Mouse (Mus musculus) MEL (cell line): ENCODE measurements around the gene Zdhhc21. TPM values are rescaled to one million over a fixed set of nuclear protein-coding genes. Genes with fewer than 3 reads are reported as not detected.

Source experiments
- DNase-seq: peaks from one replicate; pipeline ENCODE4 v3.0.0; 2011; ENCODE audit warnings: low read depth, low spot score
- H3K27ac ChIP-seq: 2 replicates; pipeline ENCODE4 v1.5.1; 2012; ENCODE audit warnings: low read depth, mild to moderate bottlenecking, control low read depth, low read length, moderate library complexity; ENCODE audit not compliant: control insufficient read depth
- H3K27me3 ChIP-seq, 2 experiments: fragments of 150-350 bp in 1 of 2; sonication (generic) in 1 of 2; 2 replicates each; pipeline ENCODE4 v1.6.1; 2012; ENCODE audit warnings: low read length in 2 of 2, mild to moderate bottlenecking in 2 of 2, improper control_type of control experiment in 1 of 2, moderate library complexity in 1 of 2; ENCODE audit not compliant: insufficient read depth in 2 of 2, control insufficient read depth in 1 of 2
- H3K36me3 ChIP-seq, 2 experiments: 2 replicates each; pipeline ENCODE4 v1.6.1; 2012 to 2014; ENCODE audit warnings: low read length in 2 of 2, improper control_type of control experiment in 1 of 2, inconsistent platforms in 1 of 2, mild to moderate bottlenecking in 1 of 2; ENCODE audit not compliant: insufficient read depth in 2 of 2, control insufficient read depth in 1 of 2
- H3K4me1 ChIP-seq, 2 experiments: fragments of 150-350 bp in 1 of 2; sonication (generic) in 1 of 2; 2 replicates each; pipeline ENCODE4 v1.6.1; 2012; ENCODE audit warnings: low read length in 2 of 2, improper control_type of control experiment in 1 of 2, mild to moderate bottlenecking in 1 of 2; ENCODE audit not compliant: insufficient read depth in 2 of 2, control insufficient read depth in 1 of 2
- H3K4me3 ChIP-seq, 2 experiments: fragments of 150-350 bp in 1 of 2; sonication (generic) in 1 of 2; 2 replicates each; pipeline ENCODE4 v1.5.1; 2012; ENCODE audit warnings: low read depth in 2 of 2, low read length in 2 of 2, mild to moderate bottlenecking in 2 of 2, moderate library complexity in 2 of 2, control low read depth in 1 of 2, improper control_type of control experiment in 1 of 2; ENCODE audit not compliant: control insufficient read depth in 1 of 2, insufficient read depth in 1 of 2
- H3K79me2 ChIP-seq: 2 replicates; pipeline ENCODE4 v1.6.1; 2012; ENCODE audit warnings: mild to moderate bottlenecking, low read length, moderate library complexity; ENCODE audit not compliant: control insufficient read depth, poor library complexity, insufficient read depth
- H3K9ac ChIP-seq: 2 replicates; pipeline ENCODE4 v1.6.1; 2012; ENCODE audit warnings: low read depth, mild to moderate bottlenecking, control low read depth, low read length, moderate library complexity; ENCODE audit not compliant: control insufficient read depth, poor library complexity, severe bottlenecking
- H3K9me3 ChIP-seq: fragments of 150-350 bp; sonication (generic); replicated peaks from 2 replicates; pipeline ENCODE4 v1.6.1; 2012; ENCODE audit warnings: mild to moderate bottlenecking, low read length, improper control_type of control experiment, moderate library complexity; ENCODE audit not compliant: insufficient read depth
- BHLHE40 ChIP-seq: IDR thresholded peaks from 2 replicates; pipeline ENCODE4 v1.6.1; 2012; ENCODE audit warnings: low read depth, mild to moderate bottlenecking, inconsistent platforms, low read length, improper control_type of control experiment, borderline replicate concordance
- CHD2 ChIP-seq: IDR thresholded peaks from 2 replicates; pipeline ENCODE4 v1.6.1; 2011; ENCODE audit warnings: low read length, improper control_type of control experiment
- CTCF ChIP-seq, 3 experiments: IDR thresholded peaks in 2 of 3; conservative IDR thresholded peaks in 1 of 3; 2 replicates each; pipeline ENCODE4 v1.5.1; 2011 to 2012; ENCODE audit warnings: low read length in 3 of 3, low read depth in 2 of 3, mild to moderate bottlenecking in 2 of 3, improper control_type of control experiment in 1 of 3, inconsistent platforms in 1 of 3, mixed read lengths in 1 of 3, moderate library complexity in 1 of 3; ENCODE audit not compliant: control insufficient read depth in 1 of 3, insufficient read depth in 1 of 3, poor library complexity in 1 of 3, severe bottlenecking in 1 of 3
- E2F4 ChIP-seq: IDR thresholded peaks from 2 replicates; pipeline ENCODE4 v1.6.1; 2011; ENCODE audit warnings: low read depth, low read length, improper control_type of control experiment, borderline replicate concordance
- HCFC1 ChIP-seq: IDR thresholded peaks from 2 replicates; pipeline ENCODE4 v1.6.1; 2012; ENCODE audit warnings: low read depth, mild to moderate bottlenecking, inconsistent platforms, low read length, improper control_type of control experiment, moderate library complexity
- JUND ChIP-seq: IDR thresholded peaks from 2 replicates; pipeline ENCODE4 v1.6.1; 2011; ENCODE audit warnings: low read depth, mild to moderate bottlenecking, improper control_type of control experiment, low read length
- MAFK ChIP-seq: IDR thresholded peaks from 2 replicates; pipeline ENCODE4 v1.6.1; 2011; ENCODE audit warnings: low read depth, mild to moderate bottlenecking, low read length, improper control_type of control experiment, borderline replicate concordance
- MAZ ChIP-seq: IDR thresholded peaks from 2 replicates; pipeline ENCODE4 v1.6.1; 2012; ENCODE audit warnings: low read depth, mild to moderate bottlenecking, inconsistent platforms, low read length, improper control_type of control experiment
- MXI1 ChIP-seq: IDR thresholded peaks from 2 replicates; pipeline ENCODE4 v1.6.1; 2011; ENCODE audit warnings: mild to moderate bottlenecking, low read depth, low read length, improper control_type of control experiment
- MYB ChIP-seq: IDR thresholded peaks from 2 replicates; pipeline ENCODE4 v1.6.1; 2011; ENCODE audit warnings: mild to moderate bottlenecking, low read depth, low read length, improper control_type of control experiment
- MYC ChIP-seq: IDR thresholded peaks from 2 replicates; pipeline ENCODE4 v1.6.1; 2011; ENCODE audit warnings: low read depth, mild to moderate bottlenecking, low read length, improper control_type of control experiment, moderate library complexity
- NELFE ChIP-seq: IDR thresholded peaks from 2 replicates; pipeline ENCODE4 v1.6.1; 2011; ENCODE audit warnings: low read depth, low read length, improper control_type of control experiment
- RAD21 ChIP-seq: IDR thresholded peaks from 2 replicates; pipeline ENCODE4 v1.6.1; 2011; ENCODE audit warnings: mild to moderate bottlenecking, low read depth, low read length, improper control_type of control experiment
- SMC3 ChIP-seq: IDR thresholded peaks from 2 replicates; pipeline ENCODE4 v1.6.1; 2011; ENCODE audit warnings: low read depth, low read length, improper control_type of control experiment
- TAL1 ChIP-seq: IDR thresholded peaks from 2 replicates; pipeline ENCODE4 v1.6.1; 2012; ENCODE audit warnings: mild to moderate bottlenecking, inconsistent platforms, low read length, moderate library complexity, mixed read lengths
- TBP ChIP-seq: IDR thresholded peaks from 2 replicates; pipeline ENCODE4 v1.8.0; 2011; ENCODE audit warnings: low read depth, low read length, improper control_type of control experiment
- UBTF ChIP-seq: IDR thresholded peaks from 2 replicates; pipeline ENCODE4 v1.6.1; 2012; ENCODE audit warnings: low read depth, mild to moderate bottlenecking, inconsistent platforms, low read length, improper control_type of control experiment, moderate library complexity, borderline replicate concordance; ENCODE audit not compliant: insufficient read depth
- ZC3H11A ChIP-seq: IDR thresholded peaks from 2 replicates; pipeline ENCODE4 v1.6.1; 2012; ENCODE audit warnings: low read depth, mild to moderate bottlenecking, inconsistent platforms, low read length, improper control_type of control experiment
- ZNF384 ChIP-seq: IDR thresholded peaks from 2 replicates; pipeline ENCODE4 v1.6.1; 2012; ENCODE audit warnings: low read depth, mild to moderate bottlenecking, inconsistent platforms, low read length, improper control_type of control experiment
- polyA plus RNA-seq, 2 experiments: library from polyadenylated mRNA; stranded (reverse) in 1 of 2; unstranded in 1 of 2; fragments of >175 nt in 1 of 2; fragments of >200 nt in 1 of 2; gene quantifications; 2 replicates each; pipeline versions ENCODE4 v1.2.1 to v1.2.4; 2012; ENCODE audit warnings: low replicate concordance in 2 of 2, low read depth in 1 of 2; ENCODE audit not compliant: insufficient read length in 2 of 2, insufficient read depth in 1 of 2, missing spikeins in 1 of 2
- total RNA-seq: library from RNA; depleted of rRNA; stranded (reverse); fragments of 300-350 nt; gene quantifications from 2 replicates; pipeline ENCODE4 v1.2.3, GENCODE M21; 2012

The Zdhhc21 gene
- total and polyA plus RNA-seq, 3 experiments, result 6.5 to 7.8 TPM; not detected in 1

DNA sequence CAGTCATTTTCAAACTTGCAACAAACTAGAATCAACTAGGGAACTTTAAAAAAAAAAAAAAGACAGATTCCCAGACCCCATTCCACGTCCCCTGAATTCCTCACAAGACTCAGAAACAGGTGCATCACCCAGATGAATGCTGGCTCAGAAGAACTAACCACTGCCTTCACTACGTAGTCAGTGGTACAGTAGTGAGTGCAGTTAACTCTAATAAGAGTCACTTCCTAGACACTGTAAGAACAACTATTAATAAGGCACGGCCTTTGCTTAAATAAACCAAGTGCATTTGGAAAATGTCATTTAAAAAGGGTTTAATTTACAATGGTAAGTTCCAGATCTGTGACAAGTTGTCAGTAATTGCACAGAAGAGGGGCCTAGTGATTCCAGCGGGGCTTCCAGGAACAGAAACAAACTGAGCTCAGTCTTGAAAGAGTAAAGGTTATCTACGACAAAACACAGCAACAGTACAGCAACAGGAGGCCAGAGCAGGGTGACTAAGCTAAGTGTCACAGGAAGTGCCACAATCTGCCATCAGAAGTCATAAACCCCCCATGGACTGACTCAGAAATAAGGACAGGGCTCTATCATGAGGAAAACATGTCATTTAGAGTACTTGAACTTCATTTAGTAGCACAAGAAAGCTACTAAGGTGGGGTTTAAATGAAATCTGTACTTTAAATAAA lies 11.1 kb downstream of the Zdhhc21 start (continued):
- 0 out of 2 replicates have a peak, but pooled peaks have one; percentile 49 for TF ChIP-seq MXI1
- no peak; the same call in 1 of the 2 replicates for TF ChIP-seq E2F4
- no peak for TF ChIP-seq ZNF384
- peak; percentile 63; the same call in 1 of the 2 replicates for TF ChIP-seq MYB
- TF ChIP-seq, all 39 proteins: peak for 17

DNA sequence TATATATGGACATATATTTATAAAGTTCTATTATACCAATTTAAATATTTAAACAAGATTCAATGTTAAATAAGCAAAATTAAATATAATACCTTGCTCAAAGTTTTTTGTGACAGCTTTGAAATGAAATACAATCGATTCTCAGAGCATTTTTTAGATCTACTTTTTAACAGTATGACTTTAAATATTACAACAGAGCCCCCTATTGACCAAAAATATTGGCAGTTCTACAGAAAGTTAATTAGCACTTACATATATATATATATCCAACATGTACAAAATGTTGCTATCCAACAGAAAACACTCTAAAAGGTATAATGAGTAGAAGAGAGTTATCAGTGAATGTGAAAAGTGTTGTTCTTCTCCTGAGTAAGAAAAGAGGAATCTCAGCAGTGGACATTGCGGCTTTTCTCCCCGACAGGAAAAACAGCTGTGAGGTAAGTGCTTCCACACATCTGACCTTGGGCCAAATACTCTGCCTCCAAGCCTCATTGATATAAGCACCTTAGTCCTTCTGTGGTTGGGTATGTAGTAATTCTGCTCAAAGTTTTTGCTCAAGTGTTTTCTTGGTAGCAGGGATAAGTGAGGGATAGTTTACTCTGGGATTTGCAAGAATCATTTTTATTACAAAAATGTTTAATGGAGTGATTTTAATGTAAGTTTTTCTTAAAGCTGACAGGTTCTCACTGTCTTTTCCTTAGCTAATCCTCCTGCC lies 22.1 kb downstream of the Zdhhc21 start:
- DNase-seq, result peak; percentile 46
- H3K9me3 ChIP-seq, result no peaks in the 10 kb centered on the region
- H3K4me1 ChIP-seq, result no peaks in the 10 kb centered on the region
- no peaks in the 10 kb centered on the region for H3K79me2 ChIP-seq
- H3K4me3 ChIP-seq, result no peak overlapping the region
- no peaks in the 10 kb centered on the region for H3K27me3 ChIP-seq
- H3K27ac ChIP-seq, result no peak overlapping the region
- TF ChIP-seq TAL1, result no peak
- TF ChIP-seq MAZ, result no peak
- TF ChIP-seq TBP, result no peak
- no peak for TF ChIP-seq MYB
- TF ChIP-seq CTCF (IDR thresholded peaks at IDR 0.05 in 2 of 3, conservative IDR thresholded peaks at IDR 0.05 in 1 of 3; ENCODE audit: control insufficient read depth in 1 of 3, insufficient read depth in 1 of 3, low read depth in 2 of 3, low read length in 3 of 3, poor library complexity in 1 of 3, severe bottlenecking in 1 of 3), result peak in 1 of 3 experiments; percentile 39; a peak in 2 of 6 replicates
- no peak for TF ChIP-seq UBTF
- no peak for TF ChIP-seq BHLHE40
- 0 out of 2 replicates have a peak, but pooled peaks have one; percentile 3 for TF ChIP-seq ZC3H11A
- TF ChIP-seq RAD21, result peak; percentile 51
- no peak for TF ChIP-seq NELFE
- TF ChIP-seq ZNF384, result 0 out of 2 replicates have a peak, but pooled peaks have one; percentile 20
- no peak for TF ChIP-seq JUND
- TF ChIP-seq E2F4, result no peak
- no peak for TF ChIP-seq CHD2
- TF ChIP-seq MYC, result no peak
- TF ChIP-seq HCFC1, result no peak
- 0 out of 2 replicates have a peak, but pooled peaks have one; percentile 22 for TF ChIP-seq SMC3
- no peak for TF ChIP-seq MAFK
- TF ChIP-seq, all 39 proteins: peak for 5
- no peaks in the 10 kb centered on the region; a peak in 1 of 4 replicates for H3K36me3 ChIP-seq
- no peak overlapping the region for H3K9ac ChIP-seq
